Mouse (Mus musculus) embryonic facial prominence, embryonic 14.5 days (tissue): ENCODE results near the gene Cbln4. TPM values are rescaled to one million over a fixed set of nuclear protein-coding genes. Genes with fewer than 3 reads are reported as not detected.

Experiments
- ATAC-seq: fragments of 200-750 bp; cut with Nextera tagmentation; 2 replicates; pipeline ENCODE4 v1.8.0; 2017; ENCODE audit warnings: low read depth, moderate number of reproducible peaks, moderate TSS enrichment
- DNase-seq: peaks from one replicate; pipeline ENCODE4 v3.0.0-alpha.2; 2015; ENCODE audit warnings: low spot score
- H3K27ac ChIP-seq: fragments of 300-500 bp; sonication (generic); replicated peaks from 2 replicates; pipeline ENCODE4 v1.5.1; 2014; ENCODE audit warnings: low read depth, mild to moderate bottlenecking, low read length, moderate library complexity
- H3K27me3 ChIP-seq: fragments of 300-500 bp; sonication (generic); replicated peaks from 2 replicates; pipeline ENCODE4 v1.6.1; 2014; ENCODE audit warnings: low read length; ENCODE audit not compliant: control insufficient read depth, insufficient read depth
- H3K36me3 ChIP-seq: fragments of 300-500 bp; sonication (generic); 2 replicates; pipeline ENCODE4 v1.6.1; 2014; ENCODE audit warnings: low read length, mixed read lengths; ENCODE audit not compliant: control insufficient read depth, insufficient read depth
- H3K4me1 ChIP-seq: fragments of 300-500 bp; sonication (generic); 2 replicates; pipeline ENCODE4 v1.6.1; 2014; ENCODE audit warnings: antibody characterized with exemption, low read length; ENCODE audit not compliant: control insufficient read depth, insufficient read depth
- H3K4me2 ChIP-seq: fragments of 300-500 bp; sonication (generic); 2 replicates; pipeline ENCODE4 v1.6.1; 2014; ENCODE audit warnings: low read depth, mild to moderate bottlenecking, low read length, moderate library complexity, mixed read lengths
- H3K4me3 ChIP-seq: fragments of 300-500 bp; sonication (generic); 2 replicates; pipeline ENCODE4 v1.5.1; 2014; ENCODE audit warnings: low read depth, mild to moderate bottlenecking, low read length
- H3K9ac ChIP-seq: fragments of 300-500 bp; sonication (generic); 2 replicates; pipeline ENCODE4 v1.6.1; 2014; ENCODE audit warnings: low read depth, mild to moderate bottlenecking, low read length, moderate library complexity, mixed read lengths
- H3K9me3 ChIP-seq: fragments of 300-500 bp; sonication (generic); 2 replicates; pipeline ENCODE4 v1.6.1; 2016; ENCODE audit warnings: low read length; ENCODE audit not compliant: control insufficient read depth
- WGBS: fragments of 180-500 bp; shearing (Covaris S2); extraction: QIAGEN DNeasy Blood & Tissue Kit; methylation state at CpG from one replicate; pipeline ENCODE4 v1.1.7; 2014; 5-methylcytosine and 5-hydroxymethylcytosine counted together
- polyA plus RNA-seq: library from polyadenylated mRNA; unstranded; fragments of >200 nt; fragmentation: Nextera tagmentation; extraction: Ambion mirVana; gene quantifications from 2 replicates; pipeline ENCODE4 v1.2.1, GENCODE M21; 2014

Cbln4 gene
- polyA plus RNA-seq, 1 experiment from 2014 or later, result 1.0 TPM

DNA sequence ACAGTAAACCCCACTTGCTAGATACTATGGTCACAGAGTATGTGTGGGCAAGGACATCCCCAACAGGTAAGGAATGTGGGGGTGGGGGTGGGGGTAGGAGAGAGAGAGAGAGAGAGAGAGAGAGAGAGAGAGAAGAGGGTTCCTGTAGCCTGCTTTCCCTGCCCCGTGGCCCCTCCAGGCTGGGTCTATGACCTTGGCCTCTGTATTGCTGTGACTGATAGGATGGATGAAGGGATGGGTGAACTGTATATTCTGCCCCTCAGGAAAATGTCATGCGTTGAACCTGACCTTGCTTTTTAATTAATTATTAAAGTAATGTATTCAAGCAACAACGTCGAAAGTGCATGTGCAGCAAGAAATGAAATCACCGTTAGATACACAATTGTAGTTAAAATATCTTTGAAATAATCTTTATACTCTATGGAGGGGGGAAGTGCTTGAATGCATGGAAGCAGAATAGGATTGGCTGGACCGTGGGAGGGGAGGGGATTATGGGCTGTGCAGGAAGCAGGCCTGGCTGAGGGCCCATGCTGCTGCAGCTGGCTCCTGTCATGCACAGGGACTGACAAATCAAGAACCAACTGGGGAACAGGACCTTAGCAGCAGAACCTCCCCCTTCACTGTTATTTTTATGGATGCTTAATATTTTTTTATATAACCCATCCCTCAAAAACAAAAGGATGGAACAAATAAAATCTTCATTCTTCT is 46.1 kb downstream of the Cbln4 start:
- H3K4me3 ChIP-seq, result no peak overlapping the region
- H3K9ac ChIP-seq, result no peak overlapping the region
- no peaks in the 10 kb centered on the region for H3K36me3 ChIP-seq
- H3K4me1 ChIP-seq, result no peaks in the 10 kb centered on the region
- H3K9me3 ChIP-seq, result no peaks in the 10 kb centered on the region
- ATAC-seq, result peak; percentile 85
- WGBS, result 60% methylated on average over 6 of the region's 6 CpGs
- no peak overlapping the region for H3K4me2 ChIP-seq
- peak; percentile 72 for DNase-seq
- no peak overlapping the region for H3K27ac ChIP-seq
- no peaks in the 10 kb centered on the region for H3K27me3 ChIP-seq

DNA sequence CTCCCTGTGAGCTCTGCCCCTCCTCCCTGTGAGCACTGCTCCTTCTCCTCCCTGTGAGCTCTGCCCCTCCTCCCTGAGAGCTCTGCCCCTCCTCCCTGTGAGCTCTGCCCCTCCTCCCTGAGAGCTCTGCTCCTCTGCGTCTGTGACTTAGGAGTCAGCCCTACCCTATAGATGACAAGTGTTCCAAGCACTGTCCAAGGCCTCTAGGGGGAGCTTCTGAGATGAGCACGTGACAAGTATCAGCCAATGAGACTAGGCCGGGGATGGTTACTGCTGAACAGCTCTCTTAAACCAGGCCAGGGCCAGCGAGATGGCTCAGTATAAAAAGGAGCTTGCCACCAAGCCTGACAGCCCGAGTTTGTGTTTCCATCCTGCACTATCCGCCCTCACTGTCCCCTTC is 48.4 kb downstream of the Cbln4 start:
- H3K36me3 ChIP-seq, result no peaks in the 10 kb centered on the region
- DNase-seq (no peak), ATAC-seq (no peak)
- H3K9me3 ChIP-seq, result no peaks in the 10 kb centered on the region
- WGBS, result 71% methylated on average over 6 of the region's 6 CpGs
- H3K4me3 ChIP-seq, result no peak overlapping the region
- no peak overlapping the region for H3K9ac ChIP-seq
- no peaks in the 10 kb centered on the region for H3K27me3 ChIP-seq
- H3K4me2 ChIP-seq, result no peak overlapping the region
- H3K27ac ChIP-seq, result no peak overlapping the region
- H3K4me1 ChIP-seq, result no peaks in the 10 kb centered on the region

- Histone ChIP-seq H3K4me1 (no peaks in the 10 kb centered on the region), H3K27me3 (no peaks in the 10 kb centered on the region), H3K9ac (no peak overlapping the region), H3K4me3 (no peak overlapping the region), H3K4me2 (no peak overlapping the region), H3K9me3 (no peaks in the 10 kb centered on the region), H3K27ac (no peak overlapping the region), H3K36me3 (no peaks in the 10 kb centered on the region)
- WGBS, result 89% methylated on average over 5 of the region's 5 CpGs
- ATAC-seq, result no peak
- DNase-seq, result no peak
Measured at GRCm38 (mm10) chr2:171994240-171994639, 49.0 kb downstream of the Cbln4 start.

- no peaks in the 10 kb centered on the region for H3K4me1 ChIP-seq
- no peaks in the 10 kb centered on the region for H3K27me3 ChIP-seq
- ATAC-seq (no peak), DNase-seq (no peak)
- no peak overlapping the region for H3K4me3 ChIP-seq
- H3K9me3 ChIP-seq, result no peaks in the 10 kb centered on the region
- no peak overlapping the region for H3K27ac ChIP-seq
- 30% methylated on average over 6 of the region's 6 CpGs for WGBS
- no peak overlapping the region for H3K9ac ChIP-seq
- no peaks in the 10 kb centered on the region for H3K36me3 ChIP-seq
- H3K4me2 ChIP-seq, result no peak overlapping the region
Measured at GRCm38 (mm10) chr2:171986686-171987085, 56.6 kb downstream of the Cbln4 start.

Other genes starting within 250 kb of the Cbln4 start
- 0.10 TPM in 1 of 2 replicates, not detected in the other for gene Mc3r, start 205.0 kb upstream of the Cbln4 start, polyA plus RNA-seq